Mouse (Mus musculus): ENCODE data around the gene Tmem104.

GRCm38 (mm10) chr11:115225301-115225700 is 38.0 kb downstream of the Tmem104 start:
- TF ChIP-seq CTCF (IDR thresholded peaks at IDR 0.05; ENCODE audit: borderline replicate concordance, insufficient read depth, low read length) (no peak), POLR2A (IDR thresholded peaks at IDR 0.05; ENCODE audit: low read depth, low read length) (no peak)

Measured in embryonic fibroblast, embryonic 13.5 days (primary cell).